In the genomic region with DNA sequence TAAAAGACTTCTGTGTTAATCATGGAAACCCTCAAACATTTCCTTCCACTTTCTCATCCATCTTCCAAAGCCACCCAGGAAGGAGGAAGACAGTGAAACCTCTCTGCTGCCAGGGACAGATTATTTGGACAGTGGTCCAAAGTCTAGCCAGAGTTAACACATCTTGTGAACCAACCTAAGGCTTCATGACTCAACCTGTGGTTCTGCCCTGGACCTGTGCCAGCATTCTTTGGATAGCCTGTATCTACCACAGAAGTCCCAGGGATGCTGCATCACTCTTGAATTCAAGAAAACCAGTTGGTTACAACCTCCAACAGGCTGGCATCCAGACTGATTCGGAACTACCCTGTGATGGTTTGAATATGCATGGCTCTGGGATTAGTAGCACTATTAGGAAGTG, we compare ENCODE assay signal across 13 mouse cellular contexts. TPM values are rescaled to one million over a fixed set of nuclear protein-coding genes. Genes with fewer than 3 reads are reported as not detected.
DNase-seq lines count a peak whose midpoint lies in the region; ATAC-seq lines count a peak whose summit lies in the region.
"Had no signal": no experiment of that assay in that cellular context is flagged by ENCODE, and none has a peak within 500 bp of the region (broad histone marks: within the 10 kb centered on the region; RNA-seq: fewer than 3 reads in every experiment).

No protein-coding gene starts in this region.

- H3K36me3 ChIP-seq in intestine, embryonic 16.5 days (ENCODE audit: control insufficient read depth, insufficient read depth, low read length) = no peaks in the 10 kb centered on the region
- no peaks in the 10 kb centered on the region for H3K36me3 ChIP-seq in intestine, embryonic 15.5 days
- no peaks in the 10 kb centered on the region for H3K36me3 ChIP-seq in hindbrain, embryonic 11.5 days (ENCODE audit: control insufficient read depth, insufficient read depth, low read length)
- H3K36me3 ChIP-seq: neural tube, embryonic 13.5 days; stomach, embryonic 15.5 days had no signal

- no peak overlapping the region for H3K27ac ChIP-seq in intestine, embryonic 16.5 days (ENCODE audit: low read length)
- no peak overlapping the region for H3K27ac ChIP-seq in intestine, embryonic 15.5 days
- no peak overlapping the region for H3K27ac ChIP-seq in hindbrain, embryonic 11.5 days (ENCODE audit: low read depth, low read length)
- H3K27ac ChIP-seq: heart, embryonic 10.5 days; liver, embryonic 14.5 days; neural tube, embryonic 13.5 days; stomach, embryonic 15.5 days had no signal

- no peaks in the 10 kb centered on the region for H3K9me3 ChIP-seq in intestine, embryonic 16.5 days (ENCODE audit: control insufficient read depth, low read length)
- H3K9me3 ChIP-seq in intestine, embryonic 15.5 days = no peaks in the 10 kb centered on the region
- H3K9me3 ChIP-seq in hindbrain, embryonic 11.5 days (ENCODE audit: control insufficient read depth, low read length) = no peaks in the 10 kb centered on the region
- H3K9me3 ChIP-seq: heart, embryonic 10.5 days; neural tube, embryonic 13.5 days; stomach, embryonic 15.5 days had no signal

- 84% methylated on average over 1 of the region's 1 CpGs for WGBS in intestine, embryonic 16.5 days
- 92% methylated on average over 1 of the region's 1 CpGs for WGBS in intestine, embryonic 15.5 days
- WGBS in hindbrain, embryonic 11.5 days = 93% methylated on average over 1 of the region's 1 CpGs

- no peak overlapping the region for H3K9ac ChIP-seq in intestine, embryonic 16.5 days (ENCODE audit: low read depth, low read length)
- no peak overlapping the region for H3K9ac ChIP-seq in intestine, embryonic 15.5 days
- no peak overlapping the region for H3K9ac ChIP-seq in hindbrain, embryonic 11.5 days (ENCODE audit: low read depth, low read length)
- H3K9ac ChIP-seq: liver, embryonic 14.5 days; neural tube, embryonic 13.5 days; stomach, embryonic 15.5 days had no signal

- 0 out of 2 replicates have a peak, but pooled peaks have one; percentile 16 for ATAC-seq in intestine, embryonic 16.5 days
- ATAC-seq in intestine, embryonic 15.5 days = no peak
- ATAC-seq in hindbrain, embryonic 11.5 days (ENCODE audit: low FRiP score) = no peak
- ATAC-seq: forebrain, embryonic 16.5 days had no signal

- no peak overlapping the region for H3K4me3 ChIP-seq in intestine, embryonic 16.5 days (ENCODE audit: low read length)
- no peak overlapping the region for H3K4me3 ChIP-seq in intestine, embryonic 15.5 days (replicated peaks)
- H3K4me3 ChIP-seq in hindbrain, embryonic 11.5 days (ENCODE audit: low read depth, low read length) = no peak overlapping the region
- H3K4me3 ChIP-seq: heart, embryonic 10.5 days; neural tube, embryonic 13.5 days; stomach, embryonic 15.5 days had no signal

- DNase-seq in testis, postnatal 10 days (ENCODE audit: low spot score) = peak; percentile 62
- DNase-seq in testis, postnatal 14 days (ENCODE audit: low spot score) = no peak
- DNase-seq in gonadal fat pad, adult 2 months (ENCODE audit: low read depth) = peak; percentile 19
- no peak for DNase-seq in layer of hippocampus, postnatal 14 days (ENCODE audit: low spot score in 2 of 2)
- no peak for DNase-seq in hindbrain, embryonic 11.5 days (ENCODE audit: low spot score)
- DNase-seq: thymus, postnatal 4 days had no signal

- H3K4me2 ChIP-seq in intestine, embryonic 16.5 days (ENCODE audit: low read depth, low read length) = no peak overlapping the region
- no peak overlapping the region for H3K4me2 ChIP-seq in intestine, embryonic 15.5 days (replicated peaks)
- no peak overlapping the region for H3K4me2 ChIP-seq in hindbrain, embryonic 11.5 days (replicated peaks; ENCODE audit: low read depth, low read length)
- H3K4me2 ChIP-seq: neural tube, embryonic 13.5 days; stomach, embryonic 15.5 days had no signal

- H3K4me1 ChIP-seq in intestine, embryonic 16.5 days (ENCODE audit: control insufficient read depth, insufficient read depth, low read length) = peaks cover 11% of the 10 kb centered on the region; the same call in 1 of the 2 replicates
- peaks cover 9% of the 10 kb centered on the region; the same call in 1 of the 2 replicates for H3K4me1 ChIP-seq in intestine, embryonic 15.5 days (replicated peaks)
- H3K4me1 ChIP-seq in hindbrain, embryonic 11.5 days (replicated peaks; ENCODE audit: control insufficient read depth, insufficient read depth, low read length) = no peaks in the 10 kb centered on the region

- H3K27me3 ChIP-seq in intestine, embryonic 16.5 days (replicated peaks; ENCODE audit: control insufficient read depth, insufficient read depth, low read length) = no peaks in the 10 kb centered on the region
- no peaks in the 10 kb centered on the region for H3K27me3 ChIP-seq in intestine, embryonic 15.5 days (replicated peaks)
- no peaks in the 10 kb centered on the region for H3K27me3 ChIP-seq in hindbrain, embryonic 11.5 days (ENCODE audit: control insufficient read depth, insufficient read depth, low read length)
- H3K27me3 ChIP-seq: neural tube, embryonic 13.5 days; stomach, embryonic 15.5 days had no signal

RNA-seq across cellular contexts. Expression of a gene that starts 21.8 kb away (rescaled TPM):
- polyA plus RNA-seq in intestine, embryonic 16.5 days (2015; fragmentation: Nextera tagmentation; extraction: Ambion mirVana) = 14.8 and 14.9 TPM in 2 replicates
- polyA plus RNA-seq in intestine, embryonic 15.5 days (2015; fragmentation: Nextera tagmentation; extraction: Ambion mirVana) = 18.2 and 19.9 TPM in 2 replicates
- polyA plus RNA-seq in gonadal fat pad, adult 2 months (2012; rRNA removed) = 63.6 and 107 TPM in 2 replicates
- 10 to 100 TPM; 62.9 to 67.4 TPM for total RNA-seq in layer of hippocampus, postnatal 14 days (2021)
- 8.7 and 15.3 TPM in 2 replicates for polyA plus RNA-seq in hindbrain, embryonic 11.5 days (2014; fragmentation: Nextera tagmentation; extraction: Ambion mirVana)

Comparison
In these comparisons a context has a peak if more than half of its experiments do, and no peak if none do; other contexts are left out.
1. DNase-seq: peak in testis, postnatal 10 days (single experiment) and gonadal fat pad, adult 2 months (single experiment); none in testis, postnatal 14 days (single experiment), layer of hippocampus, postnatal 14 days (0 of 2) and hindbrain, embryonic 11.5 days (single experiment).